Mouse (Mus musculus) C2C12 (cell line): ENCODE measurements around the gene Ppp2r5e.

Experiments used
- CEBPB ChIP-seq: IDR thresholded peaks from one replicate; pipeline ENCODE4 v1.6.1; 2011; ENCODE audit warnings: low read depth, mild to moderate bottlenecking, control low read depth, moderate library complexity
- CTCF ChIP-seq: IDR thresholded peaks from one replicate; pipeline ENCODE4 v1.5.1; 2011; ENCODE audit not compliant: control insufficient read depth, insufficient read depth, insufficient read length
- FOSL1 ChIP-seq: IDR thresholded peaks from one replicate; pipeline ENCODE4 v1.8.0; 2011; ENCODE audit warnings: mild to moderate bottlenecking, low read length; ENCODE audit not compliant: poor library complexity, insufficient read depth, severe bottlenecking
- MAX ChIP-seq: IDR thresholded peaks from one replicate; pipeline ENCODE4 v1.6.1; 2011; ENCODE audit warnings: mild to moderate bottlenecking, control low read depth
- MYOD1 ChIP-seq: IDR thresholded peaks from one replicate; pipeline ENCODE4 v1.6.1; 2011; ENCODE audit warnings: low read depth; ENCODE audit not compliant: control insufficient read depth, insufficient read length
- MYOG ChIP-seq: IDR thresholded peaks from one replicate; pipeline ENCODE4 v1.6.1; 2011; ENCODE audit not compliant: control insufficient read depth, insufficient read length; ENCODE audit errors: extremely low read depth
- USF1 ChIP-seq: IDR thresholded peaks from one replicate; pipeline ENCODE4 v1.6.1; 2011; ENCODE audit warnings: low read depth, mild to moderate bottlenecking, control low read depth, moderate library complexity

DNA sequence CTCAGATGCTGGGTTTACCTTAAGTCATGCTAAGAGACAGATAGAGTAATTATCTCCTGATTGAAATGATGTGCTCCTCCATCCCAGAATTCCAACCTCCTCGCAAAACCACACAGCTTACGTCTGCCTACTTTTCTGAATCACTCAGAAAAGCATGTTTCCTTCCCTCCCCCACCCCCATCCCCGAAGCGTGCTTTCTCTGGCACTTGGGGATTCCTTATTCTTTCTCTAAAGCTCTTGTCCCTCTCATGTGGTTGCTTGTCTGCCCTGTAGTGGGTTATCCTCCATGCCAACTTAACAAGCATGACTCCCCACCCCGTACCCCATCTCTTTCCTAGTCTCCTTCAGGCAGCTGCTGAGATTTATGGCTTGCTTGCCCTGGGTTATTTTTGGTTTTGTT, 49.8 kb downstream of the Ppp2r5e start:
- no peak for TF ChIP-seq CTCF
- no peak for TF ChIP-seq USF1
- no peak for TF ChIP-seq MYOD1
- peak; percentile 82 for TF ChIP-seq MAX
- no peak for TF ChIP-seq CEBPB
- TF ChIP-seq MYOG = no peak
- TF ChIP-seq FOSL1 = no peak
